12 mouse cellular contexts compared by ENCODE assay signal in the genomic region with DNA sequence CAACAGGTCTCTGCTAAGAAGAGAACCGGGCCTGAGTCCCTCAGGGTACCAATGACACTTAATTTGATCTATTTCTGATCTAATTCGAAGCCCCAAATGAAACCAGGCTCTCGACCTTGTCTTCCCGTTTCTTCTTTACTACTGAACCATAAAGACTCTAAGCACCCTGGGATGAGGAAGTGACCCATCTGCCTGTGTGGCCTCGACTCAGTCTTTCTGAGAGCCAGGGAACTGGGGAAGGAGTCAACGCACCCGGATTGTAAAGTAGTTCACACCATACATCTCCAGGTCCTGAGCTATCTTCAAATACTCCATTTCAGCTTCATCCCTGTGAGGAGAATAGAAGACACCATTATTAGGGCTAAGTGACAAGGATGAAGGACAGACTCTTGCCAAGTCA. TPM values are rescaled to one million over a fixed set of nuclear protein-coding genes. Genes with fewer than 3 reads are reported as not detected.
A peak's percentile ranks its signal among the peaks of the same experiment; 100 is the strongest.
DNase-seq lines count a peak whose midpoint lies in the region; ATAC-seq and TF ChIP-seq lines count a peak whose summit lies in the region.
"Had no signal": no experiment of that assay in that cellular context is flagged by ENCODE, and none has a peak within 500 bp of the region (broad histone marks: within the 10 kb centered on the region; RNA-seq: fewer than 3 reads in every experiment).

No protein-coding gene starts in this region.

- H3K27ac ChIP-seq in layer of hippocampus, adult 2 months: peak overlapping the region; percentile 73
- peak overlapping the region; percentile 48 for H3K27ac ChIP-seq in bone marrow macrophage, adult 2 months (ENCODE audit: insufficient read depth, low read depth, low read length)
- peak overlapping the region; percentile 65 for H3K27ac ChIP-seq in neural tube, embryonic 15.5 days (replicated peaks)
- H3K27ac ChIP-seq: liver, embryonic 13.5 days; neural tube, embryonic 12.5 days had no signal

- 20% methylated on average over 7 of the region's 7 CpGs for WGBS in neural tube, embryonic 15.5 days

- no peak overlapping the region for H3K4me2 ChIP-seq in neural tube, embryonic 15.5 days
- H3K4me2 ChIP-seq: liver, embryonic 13.5 days; neural tube, embryonic 12.5 days had no signal

- ATAC-seq in neural tube, embryonic 15.5 days (ENCODE audit: low FRiP score): peak; percentile 69
- ATAC-seq: Patski had no signal

- no peaks in the 10 kb centered on the region for H3K27me3 ChIP-seq in neural tube, embryonic 15.5 days (replicated peaks)
- H3K27me3 ChIP-seq: liver, embryonic 13.5 days; neural tube, embryonic 12.5 days; Patski had no signal

- peaks cover 30% of the 10 kb centered on the region for H3K4me1 ChIP-seq in bone marrow macrophage, adult 2 months (ENCODE audit: control insufficient read depth, insufficient read depth, low read length)
- peaks cover 20% of the 10 kb centered on the region for H3K4me1 ChIP-seq in neural tube, embryonic 15.5 days
- H3K4me1 ChIP-seq: neural tube, embryonic 12.5 days had no signal

- TF ChIP-seq POLR2A in bone marrow macrophage, adult 2 months (IDR thresholded peaks at IDR 0.05; ENCODE audit: borderline replicate concordance, low read depth, low read length): no peak

- intact Hi-C loops in left cerebral cortex, postnatal 36 days (cut with DNase I): no loop called here

- H3K9me3 ChIP-seq in neural tube, embryonic 15.5 days (replicated peaks): no peaks in the 10 kb centered on the region
- H3K9me3 ChIP-seq: liver, embryonic 13.5 days; neural tube, embryonic 12.5 days had no signal

- no peak overlapping the region for H3K4me3 ChIP-seq in layer of hippocampus, adult 2 months
- no peak overlapping the region for H3K4me3 ChIP-seq in bone marrow macrophage, adult 2 months (ENCODE audit: insufficient read depth, low read length)
- H3K4me3 ChIP-seq in neural tube, embryonic 15.5 days (replicated peaks): no peak overlapping the region
- H3K4me3 ChIP-seq: erythroblast, embryonic 14.5 days; liver, embryonic 13.5 days; neural tube, embryonic 12.5 days had no signal

- H3K9ac ChIP-seq in neural tube, embryonic 15.5 days (replicated peaks): no peak overlapping the region
- H3K9ac ChIP-seq: liver, embryonic 13.5 days; neural tube, embryonic 12.5 days had no signal

- DNase-seq in layer of hippocampus, adult 2 months (ENCODE audit: low spot score in 2 of 2): no peak
- no peak for DNase-seq in layer of hippocampus, postnatal 36 days
- peak; percentile 18 for DNase-seq in hindlimb bud, embryonic 11.5 days (ENCODE audit: extremely low spot score, low read depth, low spot score)
- DNase-seq in embryo, embryonic 10.5 days (ENCODE audit: low spot score): no peak
- DNase-seq in left cerebral cortex, postnatal 36 days (ENCODE audit: low spot score in 2 of 2): no peak
- DNase-seq: liver, embryonic 13.5 days; lung, postnatal 4 days had no signal

- peaks cover 6% of the 10 kb centered on the region; the same call in 1 of the 2 replicates for H3K36me3 ChIP-seq in neural tube, embryonic 15.5 days

- TF ChIP-seq CTCF in layer of hippocampus, adult 2 months (conservative IDR thresholded peaks at IDR 0.05): no peak
- TF ChIP-seq CTCF in bone marrow macrophage, adult 2 months (IDR thresholded peaks at IDR 0.05; ENCODE audit: low read depth, low read length): no peak

RNA-seq across cellular contexts. Expression of gene Nf2, which starts 45.9 kb away (rescaled TPM):
- total RNA-seq in layer of hippocampus, adult 2 months (2021): 100 to 1,000 TPM in 1 of 2 experiments, 10 to 100 TPM in 1; 91.2 to 102 TPM
- total RNA-seq in layer of hippocampus, postnatal 36 days (2021): 100 to 1,000 TPM in 1 of 2 experiments, 10 to 100 TPM in 1; 92.9 to 101 TPM
- 76.7 and 76.8 TPM in 2 replicates for polyA plus RNA-seq in bone marrow macrophage, adult 2 months (2012; ENCODE audit: insufficient read depth, insufficient read length, missing spikeins)
- polyA plus RNA-seq in neural tube, embryonic 15.5 days (2015; fragmentation: Nextera tagmentation; extraction: Ambion mirVana): 61.9 and 62.2 TPM in 2 replicates
- total RNA-seq in left cerebral cortex, postnatal 36 days (2021): 10 to 100 TPM; 73.3 to 75.0 TPM

RNA-seq across cellular contexts. Expression of gene Cabp7, which starts 56.8 kb away (rescaled TPM):
- 100 to 1,000 TPM; 309 to 329 TPM for total RNA-seq in layer of hippocampus, adult 2 months (2021)
- 100 to 1,000 TPM; 287 to 306 TPM for total RNA-seq in layer of hippocampus, postnatal 36 days (2021)
- not detected in 2 replicates for polyA plus RNA-seq in bone marrow macrophage, adult 2 months (2012; ENCODE audit: insufficient read depth, insufficient read length, missing spikeins)
- polyA plus RNA-seq in neural tube, embryonic 15.5 days (2015; fragmentation: Nextera tagmentation; extraction: Ambion mirVana): 2.9 and 4.2 TPM in 2 replicates
- 10 to 100 TPM; 16.4 to 22.0 TPM for total RNA-seq in left cerebral cortex, postnatal 36 days (2021)
- polyA plus RNA-seq: erythroblast, embryonic 14.5 days; liver, embryonic 13.5 days had no signal

Comparison
In these comparisons a context has a peak if more than half of its experiments do, and no peak if none do; other contexts are left out.
1. RNA of gene Cabp7, which starts 56.8 kb away (total RNA-seq): 309 to 329 TPM in layer of hippocampus, adult 2 months and 287 to 306 TPM in layer of hippocampus, postnatal 36 days; 16.4 to 22.0 TPM in left cerebral cortex, postnatal 36 days; every median in the first group is over 10 times any median in the second.
2. Peak in every context shown above with its lines, with median percentiles within 50 percentile points of each other: H3K27ac ChIP-seq.